Mouse (Mus musculus) heart, adult 2 months (tissue): ENCODE data around the gene Pax7. TPM values are rescaled to one million over a fixed set of nuclear protein-coding genes. Genes with fewer than 3 reads are reported as not detected.

Experiments
- DNase-seq, 2 experiments: peaks; one replicate each; pipeline ENCODE4 v3.0.0; 2021
- H3K27ac ChIP-seq: fragments of 200-600 bp; 2 replicates; pipeline ENCODE4 v1.8.1; 2022
- H3K27me3 ChIP-seq: fragments of 200-500 bp; 2 replicates; pipeline ENCODE4 v1.6.1; 2012; ENCODE audit warnings: mild to moderate bottlenecking, low read length, inconsistent platforms, mixed read lengths; ENCODE audit not compliant: control insufficient read depth, insufficient read depth
- H3K36me3 ChIP-seq: fragments of 200-500 bp; 2 replicates; pipeline ENCODE4 v1.6.1; 2012; ENCODE audit warnings: low read length, inconsistent platforms; ENCODE audit not compliant: control insufficient read depth, insufficient read depth
- H3K4me1 ChIP-seq: fragments of 200-500 bp; 2 replicates; pipeline ENCODE4 v1.6.1; 2011; ENCODE audit warnings: low read length; ENCODE audit not compliant: control insufficient read depth, insufficient read depth
- H3K4me3 ChIP-seq: fragments of 200-600 bp; 2 replicates; pipeline ENCODE4 v1.8.1; 2022
- H3K79me2 ChIP-seq: fragments of 200-500 bp; replicated peaks from 2 replicates; pipeline ENCODE4 v1.6.1; 2012; ENCODE audit warnings: mild to moderate bottlenecking, inconsistent platforms, low read length, moderate library complexity, mixed read lengths; ENCODE audit not compliant: control insufficient read depth, insufficient read depth
- H3K9ac ChIP-seq: fragments of 200-500 bp; 2 replicates; pipeline ENCODE4 v1.6.1; 2012; ENCODE audit warnings: low read depth, mild to moderate bottlenecking, control low read depth, inconsistent platforms, low read length, mixed read lengths
- CTCF ChIP-seq: fragments of 200-600 bp; IDR thresholded peaks from 2 replicates; pipeline ENCODE4 v1.8.1; 2022; ENCODE audit warnings: antibody characterized with exemption, mild to moderate bottlenecking, moderate library complexity
- EP300 ChIP-seq: fragments of 200-500 bp; IDR thresholded peaks from 2 replicates; pipeline ENCODE4 v1.6.1; 2011; ENCODE audit warnings: low read depth, low read length, control low read depth; ENCODE audit not compliant: insufficient read depth
- POLR2A ChIP-seq: fragments of 200-500 bp; IDR thresholded peaks from 2 replicates; pipeline ENCODE4 v1.6.1; 2011; ENCODE audit warnings: mild to moderate bottlenecking, low read depth, low read length, control low read depth; ENCODE audit not compliant: insufficient read depth
- WGBS: fragments of 180-500 bp; shearing (Covaris S2); methylation state at CpG from one replicate; pipeline ENCODE4 v1.1.7; 2018; 5-methylcytosine and 5-hydroxymethylcytosine counted together
- intact Hi-C: fragments of 180-260 bp; cut with DNase I; formaldehyde crosslinking; loops from one replicate; pipeline ENCODE4 v1.15.1; 2025
- polyA plus RNA-seq: library from polyadenylated mRNA; depleted of rRNA; stranded (reverse); fragments of >200 nt; gene quantifications from 2 replicates; pipeline ENCODE4 v1.2.3, GENCODE M21; 2012
- total RNA-seq, 2 experiments: library from RNA; stranded (reverse); gene quantifications; 2 replicates each; pipeline ENCODE4 v1.2.3; 2021

The Pax7 gene
- total and polyA plus RNA-seq, 3 experiments, result not detected

DNA sequence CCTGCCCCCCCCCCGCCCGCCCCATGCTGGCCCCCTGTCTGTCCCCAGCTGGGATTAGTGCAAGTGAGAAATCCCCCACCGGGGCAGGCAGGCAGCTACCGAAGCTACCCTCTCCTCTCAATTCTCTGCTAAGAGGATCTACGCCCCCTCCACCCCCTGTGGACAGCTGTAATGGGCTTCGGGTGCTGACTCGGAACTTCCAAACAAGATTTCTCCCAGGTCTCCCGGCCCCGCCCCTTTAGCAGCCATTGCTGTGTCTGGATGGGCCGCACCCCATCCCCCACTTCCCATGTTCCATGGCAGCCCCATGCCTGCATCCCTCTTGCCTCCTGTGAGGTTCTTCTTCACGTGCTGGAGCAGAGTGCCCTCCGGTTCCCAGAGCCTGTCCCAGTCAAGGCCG is 76.4 kb downstream of the Pax7 start:
- Histone ChIP-seq H3K36me3 (no peaks in the 10 kb centered on the region), H3K27ac (no peak overlapping the region), H3K79me2 (no peaks in the 10 kb centered on the region), H3K9ac (no peak overlapping the region), H3K4me3 (no peak overlapping the region), H3K27me3 (peaks cover 3% of the 10 kb centered on the region), H3K4me1 (no peaks in the 10 kb centered on the region)
- DNase-seq, result no peak
- intact Hi-C loops, result no loop called here
- 8% methylated on average over 13 of the region's 13 CpGs for WGBS
- TF ChIP-seq POLR2A, result no peak
- no peak for TF ChIP-seq CTCF
- no peak for TF ChIP-seq EP300

DNA sequence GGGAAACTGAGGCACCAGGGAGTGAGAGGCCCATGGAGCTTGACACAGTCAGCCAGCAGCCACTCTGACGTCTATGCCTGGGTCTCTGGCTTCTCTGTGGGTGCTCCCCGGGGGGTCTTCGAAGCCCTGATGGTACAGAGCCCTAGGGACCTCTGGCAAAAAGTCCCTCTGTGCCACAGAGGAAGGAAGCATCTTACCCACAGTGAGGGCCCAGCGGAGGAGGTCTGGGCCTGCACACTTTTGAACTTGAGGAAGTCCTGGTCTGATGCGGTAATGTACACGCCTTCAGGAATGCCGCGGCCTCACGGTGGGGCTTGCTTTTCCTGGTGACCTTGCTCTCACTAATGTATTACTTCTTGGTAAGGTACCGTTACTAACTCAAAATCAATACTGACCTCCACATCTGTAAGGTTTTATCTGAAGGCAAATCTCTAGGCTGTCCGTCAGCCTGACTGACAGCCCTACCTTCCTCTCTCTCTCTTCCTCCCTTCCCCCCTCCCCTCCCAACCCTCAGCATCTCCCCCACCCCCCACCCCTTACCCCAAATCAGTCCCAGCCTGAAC is 79.1 kb downstream of the Pax7 start:
- Histone ChIP-seq H3K27me3 (peaks cover 3% of the 10 kb centered on the region), H3K4me3 (no peak overlapping the region), H3K27ac (no peak overlapping the region), H3K36me3 (no peaks in the 10 kb centered on the region), H3K9ac (no peak overlapping the region), H3K4me1 (no peaks in the 10 kb centered on the region), H3K79me2 (no peaks in the 10 kb centered on the region)
- no peak for DNase-seq
- intact Hi-C loops, result no loop called here
- WGBS, result 18% methylated on average over 11 of the region's 11 CpGs
- TF ChIP-seq POLR2A, result no peak
- no peak for TF ChIP-seq CTCF
- no peak for TF ChIP-seq EP300

DNA sequence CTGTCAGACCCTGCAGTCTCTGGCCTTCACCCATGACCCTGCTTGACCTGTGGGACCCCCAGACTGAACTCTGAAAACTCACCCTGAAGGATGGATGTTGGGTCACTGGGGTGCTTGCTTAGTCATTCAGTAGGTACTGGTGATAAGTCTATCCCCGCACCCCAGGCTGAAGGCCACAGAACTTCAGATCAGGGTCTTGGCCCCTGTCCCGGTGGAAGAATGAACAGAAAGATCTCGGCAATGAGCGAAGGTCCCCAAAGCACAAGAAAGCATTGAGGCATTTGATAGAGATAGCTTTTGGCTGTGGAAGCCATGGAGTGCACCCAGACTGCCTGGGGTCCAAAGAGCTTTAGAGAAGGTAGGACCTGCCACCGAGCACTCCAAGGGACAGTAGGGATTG is 82.4 kb downstream of the Pax7 start:
- Histone ChIP-seq H3K4me1 (no peaks in the 10 kb centered on the region), H3K27me3 (no peaks in the 10 kb centered on the region; the same call in 1 of the 2 replicates), H3K9ac (no peak overlapping the region), H3K79me2 (no peaks in the 10 kb centered on the region), H3K27ac (no peak overlapping the region), H3K36me3 (no peaks in the 10 kb centered on the region), H3K4me3 (no peak overlapping the region)
- DNase-seq, result no peak
- intact Hi-C loops, result no loop called here
- WGBS, result 81% methylated on average over 5 of the region's 5 CpGs
- TF ChIP-seq CTCF (no peak), EP300 (no peak), POLR2A (no peak)

DNA sequence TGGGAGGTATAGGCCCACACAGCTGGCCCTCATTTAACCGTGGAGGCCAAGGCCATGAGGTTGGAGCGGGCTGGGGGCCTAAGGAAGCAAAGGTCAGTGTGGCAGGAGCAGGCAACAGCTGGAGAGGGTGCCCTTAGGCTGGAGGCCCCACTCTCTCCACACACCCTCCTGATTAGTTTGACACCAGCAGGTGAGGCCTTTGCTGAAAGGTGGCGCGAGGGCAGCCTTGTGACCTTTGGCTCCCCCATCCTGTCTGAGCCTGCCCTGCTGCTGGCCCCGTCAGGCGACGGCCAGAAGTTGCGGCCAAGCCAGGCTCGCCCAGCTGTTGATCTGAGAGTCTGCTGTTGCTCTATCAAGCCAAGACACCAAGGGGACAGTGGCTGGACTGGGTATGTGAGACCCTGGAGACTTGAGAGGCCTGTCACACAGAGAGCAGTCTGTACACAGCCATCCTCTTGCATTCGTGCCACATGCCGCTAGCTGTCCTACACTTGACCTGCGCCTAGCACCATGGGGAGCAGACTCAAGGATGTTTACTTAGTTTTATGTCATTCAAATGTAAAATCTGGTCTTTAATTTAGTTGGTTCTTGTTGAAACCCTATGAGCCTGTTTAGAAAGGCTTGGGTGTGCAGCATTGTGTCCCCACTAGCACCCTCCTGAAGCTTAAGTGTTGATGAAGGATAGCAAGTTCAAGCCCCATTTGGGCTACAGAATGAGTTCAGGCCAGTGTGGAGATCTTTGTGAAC is 86.0 kb downstream of the Pax7 start:
- intact Hi-C loops, result no loop called here
- no peak overlapping the region for H3K9ac ChIP-seq
- DNase-seq, result no peak
- no peaks in the 10 kb centered on the region for H3K4me1 ChIP-seq
- no peak overlapping the region for H3K4me3 ChIP-seq
- WGBS, result 56% methylated on average over 12 of the region's 12 CpGs
- TF ChIP-seq EP300 (no peak), CTCF (no peak), POLR2A (no peak)
- H3K27me3 ChIP-seq, result no peaks in the 10 kb centered on the region
- H3K27ac ChIP-seq, result no peak overlapping the region
- H3K79me2 ChIP-seq, result no peaks in the 10 kb centered on the region
- no peaks in the 10 kb centered on the region for H3K36me3 ChIP-seq

DNA sequence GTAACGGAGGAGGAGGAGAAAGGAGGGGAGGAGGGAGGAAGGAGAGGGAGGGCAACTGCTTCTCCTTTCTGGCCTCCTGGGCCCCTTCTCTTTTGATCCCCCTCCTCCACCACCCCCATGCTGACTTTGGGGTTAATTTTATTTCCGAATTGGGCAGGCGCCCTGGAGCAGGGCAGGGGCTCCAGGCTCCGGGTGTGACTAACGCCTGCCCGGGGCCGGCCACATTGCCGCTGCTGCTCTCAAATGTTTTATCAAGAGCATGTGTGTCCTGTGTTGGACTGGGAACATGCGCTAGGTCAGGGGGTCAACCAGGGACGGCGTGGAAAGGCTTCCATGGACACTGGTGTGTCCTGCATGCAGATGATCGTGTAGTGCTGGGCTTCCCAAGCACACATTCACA is 87.2 kb downstream of the Pax7 start:
- Histone ChIP-seq H3K79me2 (no peaks in the 10 kb centered on the region), H3K27me3 (no peaks in the 10 kb centered on the region), H3K36me3 (no peaks in the 10 kb centered on the region), H3K4me3 (no peak overlapping the region), H3K27ac (no peak overlapping the region), H3K4me1 (no peaks in the 10 kb centered on the region), H3K9ac (no peak overlapping the region)
- WGBS, result 36% methylated on average over 12 of the region's 12 CpGs
- intact Hi-C loops, result no loop called here
- TF ChIP-seq EP300 (no peak), POLR2A (no peak), CTCF (no peak)
- DNase-seq, result no peak

DNA sequence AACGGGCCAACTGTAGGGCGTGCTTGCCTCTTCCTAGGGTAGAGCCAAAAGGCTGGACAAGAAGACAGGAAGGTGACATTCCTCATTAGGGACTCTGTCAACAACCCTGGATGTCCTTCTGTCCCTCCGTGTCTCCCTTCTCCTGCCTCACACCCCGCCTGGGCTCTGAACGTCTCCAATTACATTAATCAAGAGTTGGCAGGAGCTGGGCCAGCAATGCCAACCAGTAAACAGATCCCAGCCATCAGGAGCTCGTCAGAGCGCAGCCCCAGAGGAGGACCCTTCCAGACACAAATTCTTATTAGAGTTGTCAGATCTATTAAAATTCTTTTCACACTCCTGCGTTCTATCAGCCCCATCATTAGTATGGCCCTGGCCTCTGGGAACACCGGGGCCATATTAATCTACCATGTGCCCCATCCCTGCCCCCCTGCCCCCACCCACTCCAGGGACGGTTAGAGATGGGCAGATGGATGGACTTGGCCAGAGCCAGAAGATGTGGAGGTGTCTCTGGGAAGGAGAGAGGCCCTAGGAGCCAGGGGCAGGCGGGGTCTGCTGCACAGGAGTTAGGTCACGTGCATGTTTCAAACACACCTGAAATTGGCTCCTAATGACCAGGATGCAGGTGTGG is 88.4 kb downstream of the Pax7 start:
- TF ChIP-seq CTCF (no peak), POLR2A (no peak), EP300 (no peak)
- Histone ChIP-seq H3K79me2 (no peaks in the 10 kb centered on the region), H3K9ac (no peak overlapping the region), H3K27ac (no peak overlapping the region), H3K36me3 (no peaks in the 10 kb centered on the region), H3K4me3 (no peak overlapping the region), H3K27me3 (no peaks in the 10 kb centered on the region), H3K4me1 (no peaks in the 10 kb centered on the region)
- WGBS, result 57% methylated on average over 12 of the region's 12 CpGs
- intact Hi-C loops, result no loop called here
- DNase-seq, result no peak
